Mouse (Mus musculus) liver, embryonic 12.5 days (tissue): ENCODE data around the gene Zfyve19. TPM values are rescaled to one million over a fixed set of nuclear protein-coding genes. Genes with fewer than 3 reads are reported as not detected.

Source experiments
- ATAC-seq: fragments of 200-750 bp; cut with Nextera tagmentation; 2 replicates; pipeline ENCODE4 v1.8.0; 2017; ENCODE audit warnings: moderate number of reproducible peaks, mild to moderate bottlenecking, moderate library complexity
- H3K27ac ChIP-seq: fragments of 300-500 bp; sonication (generic); 2 replicates; pipeline ENCODE4 v1.5.1; 2016; ENCODE audit warnings: mild to moderate bottlenecking
- H3K27me3 ChIP-seq: fragments of 300-500 bp; sonication (generic); replicated peaks from 2 replicates; pipeline ENCODE4 v1.6.1; 2016; ENCODE audit warnings: mild to moderate bottlenecking, moderate library complexity
- H3K36me3 ChIP-seq: fragments of 300-500 bp; sonication (generic); 2 replicates; pipeline ENCODE4 v1.6.1; 2016; ENCODE audit warnings: mild to moderate bottlenecking, moderate library complexity
- H3K4me1 ChIP-seq: fragments of 300-500 bp; sonication (generic); 2 replicates; pipeline ENCODE4 v1.6.1; 2016
- H3K4me2 ChIP-seq: fragments of 300-500 bp; sonication (generic); 2 replicates; pipeline ENCODE4 v1.6.1; 2016; ENCODE audit warnings: mild to moderate bottlenecking, moderate library complexity
- H3K4me3 ChIP-seq: fragments of 300-500 bp; sonication (generic); 2 replicates; pipeline ENCODE4 v1.5.1; 2016; ENCODE audit warnings: mild to moderate bottlenecking, moderate library complexity
- H3K9ac ChIP-seq: fragments of 300-500 bp; sonication (generic); 2 replicates; pipeline ENCODE4 v1.6.1; 2016; ENCODE audit warnings: mild to moderate bottlenecking, moderate library complexity
- H3K9me3 ChIP-seq: fragments of 300-500 bp; sonication (generic); replicated peaks from 2 replicates; pipeline ENCODE4 v1.6.1; 2016; ENCODE audit warnings: mild to moderate bottlenecking, moderate library complexity
- WGBS: fragments of 180-500 bp; shearing (Covaris S2); methylation state at CpG from one replicate; pipeline ENCODE4 v1.1.7; 2016; ENCODE audit not compliant: insufficient replicate concordance; 5-methylcytosine and 5-hydroxymethylcytosine counted together
- polyA plus RNA-seq: library from polyadenylated mRNA; unstranded; fragments of >200 nt; fragmentation: Nextera tagmentation; extraction: Ambion mirVana; gene quantifications from 2 replicates; pipeline ENCODE4 v1.2.1, GENCODE M21; 2016

Gene Zfyve19
- polyA plus RNA-seq, 1 experiment from 2014 or later, result 29.9 TPM

- 55% methylated on average over 8 of the region's 8 CpGs for WGBS
- H3K27me3 ChIP-seq, result peaks cover 13% of the 10 kb centered on the region; the same call in 1 of the 2 replicates
- H3K9ac ChIP-seq, result no peak within 1 kb of the TSS
- H3K4me1 ChIP-seq, result peaks cover 38% of the 10 kb centered on the region
- H3K27ac ChIP-seq, result no peak within 1 kb of the TSS
- H3K9me3 ChIP-seq, result no peaks in the 10 kb centered on the region
- no peak for ATAC-seq
- no peak within 1 kb of the TSS for H3K4me2 ChIP-seq
- H3K4me3 ChIP-seq, result no peak within 1 kb of the TSS
- H3K36me3 ChIP-seq, result peaks cover 15% of the 10 kb centered on the region; the same call in 1 of the 2 replicates
These were observed 34.3 kb upstream of the Zfyve19 start, which contains the start of gene Gm14137 for GRCm38 (mm10) chr2:119173991-119174651. Gm14137 (plus strand) TSS chr2:119174509.

- peaks cover 38% of the 10 kb centered on the region for H3K4me1 ChIP-seq
- H3K4me3 ChIP-seq, result no peak overlapping the region
- WGBS, result 71% methylated on average over 14 of the region's 14 CpGs
- no peak overlapping the region for H3K27ac ChIP-seq
- peaks cover 23% of the 10 kb centered on the region for H3K36me3 ChIP-seq
- no peak overlapping the region for H3K4me2 ChIP-seq
- no peak for ATAC-seq
- H3K27me3 ChIP-seq, result peaks cover 5% of the 10 kb centered on the region; the same call in 1 of the 2 replicates
- H3K9ac ChIP-seq, result no peak overlapping the region
- no peaks in the 10 kb centered on the region for H3K9me3 ChIP-seq
These were observed 33.6 kb upstream of the Zfyve19 start for GRCm38 (mm10) chr2:119174866-119175265.

DNA sequence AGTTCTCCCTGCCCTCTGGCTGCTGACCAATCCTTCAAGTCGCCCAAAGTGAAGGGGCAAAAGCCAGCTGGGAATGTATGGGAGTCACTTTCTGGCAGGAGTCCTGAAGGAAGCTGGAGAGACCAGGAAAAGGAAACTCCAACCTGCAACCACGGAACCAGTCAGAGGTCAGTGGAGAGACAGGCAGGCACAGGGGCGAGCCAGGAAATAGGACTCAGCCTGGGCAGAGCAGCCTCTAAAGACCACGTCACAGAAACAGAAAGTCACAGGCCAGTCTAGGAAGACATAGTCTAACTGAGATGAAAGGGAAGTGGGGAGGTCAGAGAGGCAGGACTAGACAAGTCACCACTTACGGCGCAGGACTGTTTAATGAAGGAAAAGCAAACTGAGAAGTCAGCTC lies 32.8 kb upstream of the Zfyve19 start:
- Histone ChIP-seq H3K9me3 (no peaks in the 10 kb centered on the region), H3K36me3 (peaks cover 29% of the 10 kb centered on the region), H3K27ac (no peak overlapping the region), H3K27me3 (no peaks in the 10 kb centered on the region), H3K4me3 (no peak overlapping the region), H3K4me2 (no peak overlapping the region), H3K9ac (no peak overlapping the region), H3K4me1 (peaks cover 38% of the 10 kb centered on the region)
- WGBS, result 51% methylated on average over 6 of the region's 6 CpGs
- ATAC-seq, result no peak

DNA sequence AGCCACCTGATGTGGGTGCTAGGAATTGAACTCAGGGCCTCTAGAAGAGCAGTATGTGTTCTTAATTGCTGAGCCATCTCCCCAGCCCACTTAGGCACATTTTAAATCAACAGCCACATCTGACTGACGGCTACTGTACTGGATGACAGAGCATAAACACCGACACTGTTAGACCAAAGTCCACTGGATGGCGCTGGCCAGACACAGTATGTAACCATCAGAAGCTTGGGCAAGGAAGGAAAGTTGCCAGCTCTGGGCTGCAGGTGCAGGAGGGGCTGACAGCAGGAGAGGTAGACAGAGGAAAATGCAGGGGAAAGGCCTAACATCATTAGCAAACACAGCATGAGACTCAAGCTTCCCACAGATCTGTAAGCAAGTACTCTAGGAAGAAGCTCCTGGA lies 31.7 kb upstream of the Zfyve19 start:
- Histone ChIP-seq H3K27ac (no peak overlapping the region), H3K9ac (no peak overlapping the region), H3K9me3 (no peaks in the 10 kb centered on the region), H3K27me3 (no peaks in the 10 kb centered on the region), H3K4me3 (no peak overlapping the region), H3K4me2 (no peak overlapping the region), H3K4me1 (peaks cover 36% of the 10 kb centered on the region), H3K36me3 (peaks cover 33% of the 10 kb centered on the region)
- no peak for ATAC-seq
- 52% methylated on average over 3 of the region's 3 CpGs for WGBS

DNA sequence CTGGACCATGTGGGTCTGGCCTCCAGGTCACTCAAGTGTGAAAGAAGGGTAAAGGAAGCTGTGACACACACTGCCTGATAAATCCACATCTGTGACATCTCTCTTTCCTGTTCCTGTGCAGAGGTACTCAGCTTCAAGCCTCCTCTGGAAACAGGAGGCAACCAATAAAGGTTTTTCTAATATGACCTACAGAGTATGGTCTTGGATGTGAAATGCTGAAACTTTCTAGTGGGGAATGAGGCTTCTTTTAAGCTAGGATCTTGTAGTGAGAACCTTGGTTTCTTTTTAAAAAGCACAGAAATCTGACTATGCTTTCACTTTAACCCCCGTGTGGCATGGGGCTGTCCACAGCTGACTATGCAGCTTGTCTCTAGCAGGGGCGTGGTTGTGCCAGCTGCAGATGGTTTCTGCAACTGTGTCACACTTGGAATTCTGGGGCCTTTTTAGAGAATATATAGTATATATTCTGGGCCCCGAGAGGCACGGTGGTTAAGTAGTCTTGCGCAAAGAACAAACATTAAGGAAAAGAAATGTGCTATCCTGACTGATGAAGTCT lies 31.0 kb upstream of the Zfyve19 start:
- H3K4me1 ChIP-seq, result peaks cover 29% of the 10 kb centered on the region
- no peak overlapping the region for H3K27ac ChIP-seq
- H3K9ac ChIP-seq, result no peak overlapping the region
- no peaks in the 10 kb centered on the region for H3K27me3 ChIP-seq
- no peak for ATAC-seq
- H3K36me3 ChIP-seq, result peaks cover 33% of the 10 kb centered on the region
- WGBS, result 72% methylated on average over 5 of the region's 5 CpGs
- H3K4me2 ChIP-seq, result no peak overlapping the region
- no peaks in the 10 kb centered on the region for H3K9me3 ChIP-seq
- H3K4me3 ChIP-seq, result no peak overlapping the region

GRCm38 (mm10) chr2:119182914-119183313 lies 25.5 kb upstream of the Zfyve19 start:
- H3K9ac ChIP-seq, result no peak overlapping the region
- H3K36me3 ChIP-seq, result peaks cover 50% of the 10 kb centered on the region
- H3K4me3 ChIP-seq, result no peak overlapping the region
- no peak overlapping the region for H3K27ac ChIP-seq
- 76% methylated on average over 7 of the region's 7 CpGs for WGBS
- no peak overlapping the region for H3K4me2 ChIP-seq
- H3K4me1 ChIP-seq, result no peaks in the 10 kb centered on the region
- no peak for ATAC-seq
- no peaks in the 10 kb centered on the region for H3K9me3 ChIP-seq
- no peaks in the 10 kb centered on the region for H3K27me3 ChIP-seq

- Histone ChIP-seq H3K9ac (peak overlapping the region; percentile 47), H3K4me3 (peak overlapping the region; percentile 57), H3K9me3 (no peaks in the 10 kb centered on the region), H3K36me3 (peaks cover 11% of the 10 kb centered on the region), H3K27ac (peak overlapping the region; percentile 31; the same call in 1 of the 2 replicates), H3K4me2 (peak overlapping the region; percentile 90), H3K27me3 (no peaks in the 10 kb centered on the region), H3K4me1 (peaks cover 15% of the 10 kb centered on the region)
- peak; percentile 84 for ATAC-seq
- WGBS, result 6% methylated on average over 15 of the region's 15 CpGs
These were observed 19.2 kb upstream of the Zfyve19 start for GRCm38 (mm10) chr2:119189029-119189710.

GRCm38 (mm10) chr2:119190969-119191368 lies 17.4 kb upstream of the Zfyve19 start:
- H3K4me1 ChIP-seq, result peaks cover 22% of the 10 kb centered on the region
- H3K4me3 ChIP-seq, result no peak overlapping the region
- no peak for ATAC-seq

GRCm38 (mm10) chr2:119194140-119194539 lies 14.3 kb upstream of the Zfyve19 start:
- no peaks in the 10 kb centered on the region for H3K36me3 ChIP-seq
- no peaks in the 10 kb centered on the region for H3K9me3 ChIP-seq
- no peak overlapping the region for H3K27ac ChIP-seq
- no peak overlapping the region for H3K4me3 ChIP-seq
- no peak overlapping the region for H3K4me2 ChIP-seq
- no peak overlapping the region for H3K9ac ChIP-seq
- peaks cover 36% of the 10 kb centered on the region for H3K4me1 ChIP-seq
- no peak for ATAC-seq
- 84% methylated on average over 5 of the region's 5 CpGs for WGBS
- no peaks in the 10 kb centered on the region for H3K27me3 ChIP-seq

More at GRCm38 (mm10) chr2:119190969-119191368, 17.4 kb upstream of the Zfyve19 start:
- no peak overlapping the region for H3K4me2 ChIP-seq
- H3K27me3 ChIP-seq, result no peaks in the 10 kb centered on the region
- no peak overlapping the region for H3K27ac ChIP-seq
- no peaks in the 10 kb centered on the region for H3K36me3 ChIP-seq
- no peaks in the 10 kb centered on the region for H3K9me3 ChIP-seq
- H3K9ac ChIP-seq, result no peak overlapping the region
- WGBS, result 73% methylated on average over 5 of the region's 5 CpGs

DNA sequence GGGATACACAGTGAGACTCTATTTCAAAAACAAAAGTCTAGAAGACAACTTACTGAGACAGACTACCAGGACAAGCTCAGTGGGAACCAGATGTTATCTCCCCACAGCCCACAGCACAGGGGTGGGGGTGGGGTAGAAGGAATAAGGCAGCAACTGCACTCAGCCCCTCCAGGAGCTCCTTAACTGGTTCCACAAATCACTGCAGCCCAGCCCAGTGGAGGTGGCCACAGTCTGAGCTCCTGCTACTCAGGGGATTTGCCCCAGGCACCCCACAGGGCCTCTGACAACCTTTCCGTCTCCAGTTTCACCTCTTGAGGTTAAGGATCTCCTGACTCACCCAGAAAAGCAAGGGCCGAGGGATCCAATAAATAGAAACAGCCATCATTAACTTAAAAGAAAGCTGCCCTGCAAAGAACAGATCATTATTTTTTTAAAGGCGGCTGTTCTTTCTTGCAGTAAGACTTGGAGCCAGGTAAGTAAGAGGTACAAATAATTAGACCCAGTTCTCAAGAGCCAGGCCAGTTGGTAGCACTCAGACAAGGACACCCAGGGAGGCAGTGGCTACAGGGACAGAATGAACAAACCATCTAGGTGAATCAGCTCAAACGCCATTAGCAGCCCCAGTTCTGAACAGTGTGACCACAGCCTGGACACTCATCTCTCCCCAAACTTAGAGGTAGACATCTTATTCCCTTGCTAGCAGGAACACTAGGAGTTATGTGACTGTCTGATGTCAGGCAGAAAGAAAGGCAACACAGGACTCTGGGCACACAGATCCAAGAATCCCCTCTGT lies 11.9 kb upstream of the Zfyve19 start:
- H3K4me1 ChIP-seq, result peaks cover 26% of the 10 kb centered on the region
- no peak overlapping the region for H3K4me2 ChIP-seq
- no peaks in the 10 kb centered on the region for H3K36me3 ChIP-seq
- no peaks in the 10 kb centered on the region for H3K27me3 ChIP-seq
- H3K9ac ChIP-seq, result no peak overlapping the region
- H3K4me3 ChIP-seq, result no peak overlapping the region
- H3K27ac ChIP-seq, result no peak overlapping the region
- ATAC-seq, result no peak
- WGBS, result 55% methylated on average over 4 of the region's 4 CpGs
- H3K9me3 ChIP-seq, result no peaks in the 10 kb centered on the region

GRCm38 (mm10) chr2:119197493-119197892 lies 10.9 kb upstream of the Zfyve19 start:
- no peak overlapping the region for H3K27ac ChIP-seq
- no peak overlapping the region for H3K4me3 ChIP-seq
- peaks cover 26% of the 10 kb centered on the region for H3K4me1 ChIP-seq
- no peak for ATAC-seq
- H3K27me3 ChIP-seq, result no peaks in the 10 kb centered on the region
- H3K36me3 ChIP-seq, result no peaks in the 10 kb centered on the region
- 68% methylated on average over 1 of the region's 1 CpGs for WGBS
- H3K9me3 ChIP-seq, result no peaks in the 10 kb centered on the region
- no peak overlapping the region for H3K4me2 ChIP-seq
- no peak overlapping the region for H3K9ac ChIP-seq
